Mouse (Mus musculus) midbrain, embryonic 12.5 days (tissue): ENCODE results near the gene Fggy. TPM values are rescaled to one million over a fixed set of nuclear protein-coding genes. Genes with fewer than 3 reads are reported as not detected.

Source experiments
- ATAC-seq: fragments of 200-750 bp; cut with Nextera tagmentation; 2 replicates; pipeline ENCODE4 v1.8.0; 2017; ENCODE audit warnings: low read depth, moderate TSS enrichment, moderate library complexity; ENCODE audit not compliant: low FRiP score
- H3K27ac ChIP-seq: fragments of 300-500 bp; sonication (generic); replicated peaks from 2 replicates; pipeline ENCODE4 v1.5.1; 2016; ENCODE audit warnings: mild to moderate bottlenecking
- H3K27me3 ChIP-seq: fragments of 300-500 bp; sonication (generic); 2 replicates; pipeline ENCODE4 v1.6.1; 2016; ENCODE audit warnings: mild to moderate bottlenecking
- H3K36me3 ChIP-seq: fragments of 300-500 bp; sonication (generic); 2 replicates; pipeline ENCODE4 v1.6.1; 2016
- H3K4me1 ChIP-seq: fragments of 300-500 bp; sonication (generic); 2 replicates; pipeline ENCODE4 v1.6.1; 2016
- H3K4me2 ChIP-seq: fragments of 300-500 bp; sonication (generic); replicated peaks from 2 replicates; pipeline ENCODE4 v1.6.1; 2016; ENCODE audit warnings: mild to moderate bottlenecking, moderate library complexity
- H3K4me3 ChIP-seq: fragments of 300-500 bp; sonication (generic); 2 replicates; pipeline ENCODE4 v1.5.1; 2016; ENCODE audit warnings: mild to moderate bottlenecking
- H3K9ac ChIP-seq: fragments of 300-500 bp; sonication (generic); replicated peaks from 2 replicates; pipeline ENCODE4 v1.6.1; 2016; ENCODE audit warnings: mild to moderate bottlenecking, moderate library complexity
- H3K9me3 ChIP-seq: fragments of 300-500 bp; sonication (generic); 2 replicates; pipeline ENCODE4 v1.6.1; 2016; ENCODE audit warnings: mild to moderate bottlenecking
- WGBS: fragments of 180-500 bp; shearing (Covaris S2); methylation state at CpG from one replicate; pipeline ENCODE4 v1.1.7; 2016; 5-methylcytosine and 5-hydroxymethylcytosine counted together
- polyA plus RNA-seq: library from polyadenylated mRNA; unstranded; fragments of >200 nt; fragmentation: Nextera tagmentation; extraction: Ambion mirVana; gene quantifications from 2 replicates; pipeline ENCODE4 v1.2.1, GENCODE M21; 2016

The Fggy gene
- polyA plus RNA-seq, 1 experiment from 2014 or later: 8.5 TPM

GRCm38 (mm10) chr4:95709750-95710149, 152.4 kb downstream of the Fggy start:
- H3K4me2 ChIP-seq: no peak overlapping the region
- no peak overlapping the region for H3K4me3 ChIP-seq
- H3K9me3 ChIP-seq: no peaks in the 10 kb centered on the region
- no peak overlapping the region for H3K9ac ChIP-seq
- H3K4me1 ChIP-seq: no peaks in the 10 kb centered on the region
- H3K27ac ChIP-seq: no peak overlapping the region
- H3K36me3 ChIP-seq: no peaks in the 10 kb centered on the region
- no peak for ATAC-seq
- H3K27me3 ChIP-seq: no peaks in the 10 kb centered on the region
- 84% methylated on average over 1 of the region's 1 CpGs for WGBS

GRCm38 (mm10) chr4:95712802-95713201, 155.5 kb downstream of the Fggy start:
- Histone ChIP-seq H3K4me1 (no peaks in the 10 kb centered on the region), H3K27ac (no peak overlapping the region), H3K4me2 (no peak overlapping the region), H3K36me3 (no peaks in the 10 kb centered on the region), H3K9me3 (no peaks in the 10 kb centered on the region), H3K27me3 (no peaks in the 10 kb centered on the region), H3K4me3 (no peak overlapping the region), H3K9ac (no peak overlapping the region)
- ATAC-seq: no peak
- WGBS: 95% methylated on average over 1 of the region's 1 CpGs

- ATAC-seq: no peak
- Histone ChIP-seq H3K9ac (no peak overlapping the region), H3K9me3 (no peaks in the 10 kb centered on the region), H3K4me3 (no peak overlapping the region), H3K27me3 (no peaks in the 10 kb centered on the region), H3K27ac (no peak overlapping the region), H3K4me1 (no peaks in the 10 kb centered on the region), H3K36me3 (no peaks in the 10 kb centered on the region), H3K4me2 (no peak overlapping the region)
- 79% methylated on average over 3 of the region's 3 CpGs for WGBS
Observed at GRCm38 (mm10) chr4:95713271-95713670, 156.0 kb downstream of the Fggy start.

- Histone ChIP-seq H3K36me3 (no peaks in the 10 kb centered on the region), H3K27ac (no peak overlapping the region)
- 88% methylated on average over 3 of the region's 3 CpGs for WGBS
Observed at GRCm38 (mm10) chr4:95716137-95716536, 158.8 kb downstream of the Fggy start.

GRCm38 (mm10) chr4:95723615-95724014, 166.3 kb downstream of the Fggy start:
- Histone ChIP-seq H3K9me3 (no peaks in the 10 kb centered on the region), H3K36me3 (no peaks in the 10 kb centered on the region), H3K9ac (no peak overlapping the region), H3K4me1 (no peaks in the 10 kb centered on the region), H3K4me3 (no peak overlapping the region), H3K27ac (no peak overlapping the region), H3K27me3 (no peaks in the 10 kb centered on the region), H3K4me2 (no peak overlapping the region)
- no peak for ATAC-seq

More at GRCm38 (mm10) chr4:95716137-95716536, 158.8 kb downstream of the Fggy start:
- no peak overlapping the region for H3K9ac ChIP-seq
- no peaks in the 10 kb centered on the region for H3K9me3 ChIP-seq
- H3K4me1 ChIP-seq: no peaks in the 10 kb centered on the region
- no peaks in the 10 kb centered on the region for H3K27me3 ChIP-seq
- no peak for ATAC-seq
- H3K4me2 ChIP-seq: no peak overlapping the region
- H3K4me3 ChIP-seq: no peak overlapping the region

- ATAC-seq: no peak
- Histone ChIP-seq H3K4me2 (no peak overlapping the region), H3K27me3 (no peaks in the 10 kb centered on the region), H3K36me3 (no peaks in the 10 kb centered on the region), H3K27ac (no peak overlapping the region), H3K4me1 (peaks cover 7% of the 10 kb centered on the region), H3K9me3 (no peaks in the 10 kb centered on the region), H3K9ac (no peak overlapping the region), H3K4me3 (no peak overlapping the region)
- WGBS: 88% methylated on average over 2 of the region's 2 CpGs
Observed at GRCm38 (mm10) chr4:95726361-95726760, 169.1 kb downstream of the Fggy start.

- no peak overlapping the region for H3K27ac ChIP-seq
- no peaks in the 10 kb centered on the region for H3K9me3 ChIP-seq
- no peaks in the 10 kb centered on the region for H3K27me3 ChIP-seq
- peaks cover 19% of the 10 kb centered on the region for H3K4me1 ChIP-seq
- H3K4me2 ChIP-seq: no peak overlapping the region
- peak; percentile 45; the same call in 1 of the 2 replicates for ATAC-seq
- 58% methylated on average over 3 of the region's 3 CpGs for WGBS
- H3K4me3 ChIP-seq: no peak overlapping the region
- H3K36me3 ChIP-seq: no peaks in the 10 kb centered on the region
- no peak overlapping the region for H3K9ac ChIP-seq
Observed at GRCm38 (mm10) chr4:95729142-95729826, 172.0 kb downstream of the Fggy start.

GRCm38 (mm10) chr4:95731110-95731509, 173.8 kb downstream of the Fggy start:
- Histone ChIP-seq H3K27ac (no peak overlapping the region), H3K4me2 (no peak overlapping the region), H3K36me3 (no peaks in the 10 kb centered on the region), H3K9me3 (no peaks in the 10 kb centered on the region), H3K4me3 (no peak overlapping the region), H3K9ac (no peak overlapping the region), H3K27me3 (no peaks in the 10 kb centered on the region), H3K4me1 (peaks cover 19% of the 10 kb centered on the region)
- ATAC-seq: no peak
- WGBS: 93% methylated on average over 2 of the region's 2 CpGs

GRCm38 (mm10) chr4:95733397-95734249, 176.3 kb downstream of the Fggy start:
- H3K27ac ChIP-seq: peak overlapping the region; percentile 39; the same call in 1 of the 2 replicates
- ATAC-seq: peak; percentile 74
- whole genome bisulfite sequencing: 34% methylated on average over 6 of the region's 6 CpGs
- H3K9me3 ChIP-seq: no peaks in the 10 kb centered on the region
- H3K4me3 ChIP-seq: no peak overlapping the region
- peaks cover 22% of the 10 kb centered on the region for H3K4me1 ChIP-seq
- H3K27me3 ChIP-seq: no peaks in the 10 kb centered on the region
- no peak overlapping the region for H3K9ac ChIP-seq
- H3K4me2 ChIP-seq: no peak overlapping the region
- H3K36me3 ChIP-seq: no peaks in the 10 kb centered on the region

- Histone ChIP-seq H3K27ac (no peak overlapping the region), H3K4me1 (peaks cover 14% of the 10 kb centered on the region), H3K4me3 (no peak overlapping the region), H3K36me3 (no peaks in the 10 kb centered on the region), H3K9me3 (no peaks in the 10 kb centered on the region), H3K4me2 (no peak overlapping the region), H3K27me3 (no peaks in the 10 kb centered on the region), H3K9ac (no peak overlapping the region)
- 95% methylated on average over 4 of the region's 4 CpGs for WGBS
- ATAC-seq: no peak
Observed at GRCm38 (mm10) chr4:95735967-95736366, 178.7 kb downstream of the Fggy start.

- ATAC-seq: no peak
- Histone ChIP-seq H3K9ac (no peak overlapping the region), H3K4me3 (no peak overlapping the region), H3K36me3 (no peaks in the 10 kb centered on the region), H3K4me2 (no peak overlapping the region), H3K4me1 (peaks cover 14% of the 10 kb centered on the region), H3K27ac (no peak overlapping the region), H3K9me3 (no peaks in the 10 kb centered on the region), H3K27me3 (no peaks in the 10 kb centered on the region)
- WGBS: 69% methylated on average over 2 of the region's 2 CpGs
Observed at GRCm38 (mm10) chr4:95736674-95737073, 179.4 kb downstream of the Fggy start.

- no peak overlapping the region for H3K27ac ChIP-seq
- H3K4me2 ChIP-seq: no peak overlapping the region
- H3K27me3 ChIP-seq: no peaks in the 10 kb centered on the region
- no peak for ATAC-seq
- no peaks in the 10 kb centered on the region for H3K36me3 ChIP-seq
- H3K4me1 ChIP-seq: peaks cover 13% of the 10 kb centered on the region
- 49% methylated on average over 5 of the region's 5 CpGs for WGBS
- H3K4me3 ChIP-seq: no peak overlapping the region
- H3K9me3 ChIP-seq: no peaks in the 10 kb centered on the region
- H3K9ac ChIP-seq: no peak overlapping the region
Observed at GRCm38 (mm10) chr4:95738179-95738578, 180.9 kb downstream of the Fggy start.
